Mouse (Mus musculus): Measurements from ENCODE around the gene Gad1. TPM values are rescaled to one million over a fixed set of nuclear protein-coding genes. Genes with fewer than 3 reads are reported as not detected.

Gad1 gene
- total and polyA plus RNA-seq, 2 experiments from 2014 or later = 106 to 113 TPM

DNA sequence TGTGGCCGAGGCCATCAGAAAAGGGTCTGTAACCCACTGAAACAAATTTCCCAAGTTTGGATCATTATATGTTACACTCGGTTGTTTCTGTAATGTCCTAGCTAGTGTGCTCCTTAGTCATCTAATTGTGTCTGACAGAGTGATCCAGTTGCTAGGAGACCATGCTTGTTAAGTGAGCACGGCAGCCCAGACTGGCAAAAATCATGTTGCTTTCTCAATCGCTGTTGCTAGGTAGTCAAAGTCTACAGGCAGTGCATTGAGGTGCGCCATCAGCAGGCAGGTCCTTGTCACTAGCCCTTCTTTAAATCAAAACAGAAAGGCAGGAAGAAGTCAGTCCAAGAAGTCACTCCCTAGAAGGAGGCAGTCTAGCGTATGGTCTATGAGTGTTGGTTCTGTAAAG is 39.6 kb downstream of the Gad1 start:
- Histone ChIP-seq H3K9ac (replicated peaks; ENCODE audit: low read length) (no peak overlapping the region), H3K36me3 (ENCODE audit: insufficient read depth, low read length) (no peaks in the 10 kb centered on the region), H3K4me2 (ENCODE audit: low read depth, low read length) (no peak overlapping the region), H3K27me3 (ENCODE audit: insufficient read depth, low read length) (no peaks in the 10 kb centered on the region), H3K27ac (no peak overlapping the region), H3K4me3 (ENCODE audit: low read length) (no peak overlapping the region), H3K4me1 (ENCODE audit: insufficient read depth, low read length) (no peaks in the 10 kb centered on the region), H3K9me3 (ENCODE audit: low read length) (no peaks in the 10 kb centered on the region)
- TF ChIP-seq CTCF (IDR thresholded peaks at IDR 0.05; ENCODE audit: low read depth) = no peak
- 28% methylated on average over 6 of the region's 6 CpGs for WGBS
- ATAC-seq (peak; percentile 83), DNase-seq (ENCODE audit: low spot score) (peak; percentile 72)

DNA sequence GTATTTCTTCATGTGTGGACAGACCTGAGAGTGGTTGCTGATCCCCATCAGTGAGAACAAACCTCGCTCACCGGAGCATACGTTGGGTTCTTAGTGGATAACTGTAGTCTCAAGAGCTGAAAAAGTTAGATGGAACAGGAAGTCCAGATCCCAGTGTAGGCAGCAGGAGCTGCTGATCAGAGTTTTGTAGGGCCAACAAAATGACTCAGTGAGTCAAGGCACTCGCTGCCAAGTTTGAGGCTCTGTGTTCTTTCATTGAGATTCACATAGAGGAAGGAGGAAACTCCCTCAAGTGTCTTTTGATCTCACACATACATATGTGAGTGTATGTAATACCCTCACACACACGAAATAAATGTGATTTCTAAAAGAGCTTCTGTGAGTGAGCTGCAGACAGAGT is 40.8 kb downstream of the Gad1 start:
- 90% methylated on average over 5 of the region's 5 CpGs for WGBS
- Histone ChIP-seq H3K4me1 (ENCODE audit: insufficient read depth, low read length) (no peaks in the 10 kb centered on the region), H3K9me3 (ENCODE audit: low read length) (no peaks in the 10 kb centered on the region), H3K4me2 (ENCODE audit: low read depth, low read length) (no peak overlapping the region), H3K9ac (replicated peaks; ENCODE audit: low read length) (no peak overlapping the region), H3K27ac (no peak overlapping the region), H3K27me3 (ENCODE audit: insufficient read depth, low read length) (no peaks in the 10 kb centered on the region), H3K36me3 (ENCODE audit: insufficient read depth, low read length) (no peaks in the 10 kb centered on the region), H3K4me3 (ENCODE audit: low read length) (no peak overlapping the region)
- DNase-seq (ENCODE audit: low spot score) (no peak), ATAC-seq (no peak)
- TF ChIP-seq CTCF (IDR thresholded peaks at IDR 0.05; ENCODE audit: low read depth) = no peak

DNA sequence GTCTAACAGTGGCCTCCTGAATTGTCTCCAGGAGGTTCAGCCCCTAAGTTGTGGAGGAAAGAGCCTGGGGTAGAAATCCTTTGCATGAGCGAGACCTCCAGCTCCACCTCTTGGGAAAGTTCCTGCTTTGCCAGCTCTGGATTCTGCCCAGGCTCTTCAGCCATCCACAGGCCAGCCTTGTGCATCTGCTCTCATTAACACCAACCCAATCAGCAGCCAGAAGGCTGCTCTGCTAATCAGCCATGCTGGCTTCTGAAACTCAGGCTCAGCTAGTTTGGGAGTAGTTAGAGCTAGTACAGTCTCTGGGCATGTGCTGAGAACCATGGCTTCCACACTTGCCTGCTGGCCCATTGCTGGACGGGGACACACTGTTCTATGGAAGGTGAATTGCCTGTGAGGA is 43.0 kb downstream of the Gad1 start:
- no peaks in the 10 kb centered on the region for H3K27me3 ChIP-seq (ENCODE audit: insufficient read depth, low read length)
- no peak overlapping the region for H3K4me2 ChIP-seq (ENCODE audit: low read depth, low read length)
- TF ChIP-seq CTCF (IDR thresholded peaks at IDR 0.05; ENCODE audit: low read depth) = no peak
- no peaks in the 10 kb centered on the region for H3K9me3 ChIP-seq (ENCODE audit: low read length)
- H3K27ac ChIP-seq = no peak overlapping the region
- H3K36me3 ChIP-seq (ENCODE audit: insufficient read depth, low read length) = no peaks in the 10 kb centered on the region
- ATAC-seq (no peak), DNase-seq (ENCODE audit: low spot score) (peak; percentile 33)
- no peak overlapping the region for H3K4me3 ChIP-seq (ENCODE audit: low read length)
- H3K9ac ChIP-seq (replicated peaks; ENCODE audit: low read length) = no peak overlapping the region
- H3K4me1 ChIP-seq (ENCODE audit: insufficient read depth, low read length) = no peaks in the 10 kb centered on the region
- WGBS = 62% methylated on average over 2 of the region's 2 CpGs

DNA sequence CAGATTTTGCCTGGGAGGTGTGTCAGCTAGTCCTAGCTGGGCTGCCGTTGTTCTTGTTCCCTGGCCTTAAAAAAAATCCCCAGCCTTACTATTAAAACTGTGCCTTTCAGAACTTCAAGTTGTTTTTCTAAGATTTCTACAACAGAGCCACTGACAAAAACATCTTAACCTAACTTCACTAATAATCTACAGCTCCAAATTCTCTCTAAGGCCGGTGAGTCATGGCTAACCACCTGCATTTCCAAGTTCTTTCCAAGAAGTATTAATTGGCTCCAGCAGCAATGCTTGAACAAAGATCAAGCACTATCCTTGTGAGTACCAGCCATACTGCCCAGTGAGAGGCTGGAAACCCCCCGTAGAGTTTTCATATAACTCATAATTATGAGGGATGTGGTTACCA is 56.9 kb downstream of the Gad1 start:
- Histone ChIP-seq H3K27me3 (ENCODE audit: insufficient read depth, low read length) (no peaks in the 10 kb centered on the region), H3K36me3 (ENCODE audit: insufficient read depth, low read length) (no peaks in the 10 kb centered on the region), H3K4me2 (ENCODE audit: low read depth, low read length) (no peak overlapping the region), H3K4me3 (ENCODE audit: low read length) (no peak overlapping the region), H3K27ac (no peak overlapping the region), H3K4me1 (ENCODE audit: insufficient read depth, low read length) (no peaks in the 10 kb centered on the region), H3K9me3 (ENCODE audit: low read length) (no peaks in the 10 kb centered on the region), H3K9ac (replicated peaks; ENCODE audit: low read length) (no peak overlapping the region)
- ATAC-seq (no peak), DNase-seq (ENCODE audit: low spot score) (no peak)
- 65% methylated on average over 3 of the region's 3 CpGs for WGBS
- TF ChIP-seq CTCF (IDR thresholded peaks at IDR 0.05; ENCODE audit: low read depth) = no peak

DNA sequence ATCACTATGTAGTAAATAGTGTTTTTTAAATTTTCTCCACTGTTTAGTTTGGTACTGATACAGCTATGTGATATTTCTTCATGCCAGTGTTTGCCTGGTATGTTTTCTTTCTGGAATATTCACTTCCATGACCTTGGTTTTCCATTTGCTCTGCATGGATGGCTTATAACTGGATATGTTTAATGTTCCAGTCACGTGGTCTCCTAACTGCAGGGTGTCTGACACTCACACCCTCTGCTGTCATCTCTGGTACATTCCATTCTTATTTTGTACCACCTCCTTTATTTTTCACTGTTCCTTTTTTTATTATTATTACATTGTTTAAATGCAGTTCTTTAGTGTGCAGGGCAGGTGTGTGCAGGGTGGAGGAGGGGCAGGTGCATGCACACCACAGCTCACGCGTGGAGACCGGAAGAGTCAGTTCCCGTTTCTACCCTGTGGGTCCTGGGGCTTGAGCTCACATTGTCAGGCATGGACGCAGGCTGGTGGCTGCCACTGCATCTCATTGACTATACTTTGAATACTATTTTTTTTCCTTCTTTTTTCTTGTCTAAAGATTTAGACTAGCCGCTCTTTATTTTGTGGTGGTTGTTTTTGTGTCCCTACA is 62.0 kb downstream of the Gad1 start:
- TF ChIP-seq CTCF (IDR thresholded peaks at IDR 0.05; ENCODE audit: low read depth) = no peak
- DNase-seq (ENCODE audit: low spot score) (no peak), ATAC-seq (no peak)
- no peak overlapping the region for H3K27ac ChIP-seq
- WGBS = 82% methylated on average over 7 of the region's 7 CpGs
- no peaks in the 10 kb centered on the region for H3K27me3 ChIP-seq (ENCODE audit: insufficient read depth, low read length)
- no peak overlapping the region for H3K4me2 ChIP-seq (ENCODE audit: low read depth, low read length)
- H3K4me3 ChIP-seq (ENCODE audit: low read length) = no peak overlapping the region
- no peaks in the 10 kb centered on the region for H3K9me3 ChIP-seq (ENCODE audit: low read length)
- no peak overlapping the region for H3K9ac ChIP-seq (replicated peaks; ENCODE audit: low read length)
- no peaks in the 10 kb centered on the region for H3K4me1 ChIP-seq (ENCODE audit: insufficient read depth, low read length)
- H3K36me3 ChIP-seq (ENCODE audit: insufficient read depth, low read length) = no peaks in the 10 kb centered on the region

DNA sequence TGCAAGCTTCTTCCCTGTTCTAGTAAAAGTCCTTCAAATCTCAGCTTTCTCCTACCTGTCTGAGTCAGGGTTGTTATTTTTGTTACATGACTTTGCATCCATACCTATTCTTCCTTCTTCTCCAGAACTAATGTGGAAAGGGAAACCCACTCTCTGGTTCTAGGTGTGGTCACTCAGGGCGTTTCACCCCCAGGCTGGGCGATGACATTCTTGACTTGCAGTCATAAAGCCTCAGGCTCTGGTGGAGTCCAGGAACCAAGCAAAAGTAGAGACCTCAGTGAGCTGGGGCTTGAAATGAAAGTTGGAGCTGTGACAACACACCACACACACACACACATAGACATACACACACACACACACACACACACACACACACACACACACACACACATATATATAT is 63.2 kb downstream of the Gad1 start:
- no peak overlapping the region for H3K4me3 ChIP-seq (ENCODE audit: low read length)
- H3K4me2 ChIP-seq (ENCODE audit: low read depth, low read length) = no peak overlapping the region
- TF ChIP-seq CTCF (IDR thresholded peaks at IDR 0.05; ENCODE audit: low read depth) = no peak
- 74% methylated on average over 2 of the region's 2 CpGs for WGBS
- ATAC-seq = no peak
- no peak overlapping the region for H3K9ac ChIP-seq (replicated peaks; ENCODE audit: low read length)
- H3K4me1 ChIP-seq (ENCODE audit: insufficient read depth, low read length) = no peaks in the 10 kb centered on the region
- no peak for DNase-seq (ENCODE audit: low spot score)
- no peak overlapping the region for H3K27ac ChIP-seq
- no peaks in the 10 kb centered on the region for H3K9me3 ChIP-seq (ENCODE audit: low read length)
- no peaks in the 10 kb centered on the region for H3K27me3 ChIP-seq (ENCODE audit: insufficient read depth, low read length)
- H3K36me3 ChIP-seq (ENCODE audit: insufficient read depth, low read length) = no peaks in the 10 kb centered on the region

DNA sequence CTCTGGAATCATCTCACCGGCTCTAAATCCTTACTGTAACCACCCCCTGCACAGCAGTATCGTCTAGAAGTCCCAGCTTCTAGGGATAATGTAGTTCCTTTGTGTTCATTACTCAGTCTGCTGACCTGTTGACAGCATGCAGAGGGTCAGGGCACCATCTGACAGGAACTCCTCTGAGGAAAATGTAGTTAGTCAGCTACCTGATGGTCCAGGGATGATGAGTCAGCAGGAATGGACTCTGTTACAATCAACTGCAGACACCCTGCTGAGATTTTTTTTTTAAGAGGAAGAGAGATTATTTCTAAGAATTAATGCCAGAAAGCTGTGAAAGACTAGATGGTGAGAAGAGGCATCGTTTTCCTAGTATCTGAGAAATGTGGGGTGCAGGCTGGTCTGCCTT is 63.7 kb downstream of the Gad1 start:
- Histone ChIP-seq H3K4me3 (ENCODE audit: low read length) (no peak overlapping the region), H3K27me3 (ENCODE audit: insufficient read depth, low read length) (no peaks in the 10 kb centered on the region), H3K9ac (replicated peaks; ENCODE audit: low read length) (no peak overlapping the region), H3K9me3 (ENCODE audit: low read length) (no peaks in the 10 kb centered on the region), H3K36me3 (ENCODE audit: insufficient read depth, low read length) (no peaks in the 10 kb centered on the region), H3K4me2 (ENCODE audit: low read depth, low read length) (no peak overlapping the region), H3K4me1 (ENCODE audit: insufficient read depth, low read length) (no peaks in the 10 kb centered on the region), H3K27ac (no peak overlapping the region)
- DNase-seq (ENCODE audit: low spot score) (no peak), ATAC-seq (no peak)
- 60% methylated on average over 3 of the region's 3 CpGs for WGBS
- no peak for TF ChIP-seq CTCF (IDR thresholded peaks at IDR 0.05; ENCODE audit: low read depth)

Measured in hindbrain, postnatal 0 days (tissue).